Mouse (Mus musculus) adrenal gland, postnatal 4 days (tissue): Measurements from ENCODE around the gene G430095P16Rik. TPM values are rescaled to one million over a fixed set of nuclear protein-coding genes. Genes with fewer than 3 reads are reported as not detected.

Experiments
- DNase-seq, 2 experiments: peaks; one replicate each; pipeline ENCODE4 v3.0.0; 2021 to 2022; ENCODE audit warnings: low spot score in 2 of 2, mixed read lengths in 2 of 2
- total RNA-seq, 2 experiments: library from RNA; stranded (reverse); gene quantifications; 2 replicates each; pipeline ENCODE4 v1.2.3; 2021

G430095P16Rik gene
- total RNA-seq, 2 experiments from 2014 or later = 1.2 TPM

GRCm38 (mm10) chr8:84768343-84769095 is 45.7 kb downstream of the G430095P16Rik start:
- DNase-seq = no peak

GRCm38 (mm10) chr8:84769324-84769723 is 46.5 kb downstream of the G430095P16Rik start:
- no peak for DNase-seq

- DNase-seq = no peak
These were observed 47.5 kb downstream of the G430095P16Rik start for GRCm38 (mm10) chr8:84770100-84770953.

- no peak for DNase-seq
These were observed 48.3 kb downstream of the G430095P16Rik start for GRCm38 (mm10) chr8:84771000-84771687.

DNA sequence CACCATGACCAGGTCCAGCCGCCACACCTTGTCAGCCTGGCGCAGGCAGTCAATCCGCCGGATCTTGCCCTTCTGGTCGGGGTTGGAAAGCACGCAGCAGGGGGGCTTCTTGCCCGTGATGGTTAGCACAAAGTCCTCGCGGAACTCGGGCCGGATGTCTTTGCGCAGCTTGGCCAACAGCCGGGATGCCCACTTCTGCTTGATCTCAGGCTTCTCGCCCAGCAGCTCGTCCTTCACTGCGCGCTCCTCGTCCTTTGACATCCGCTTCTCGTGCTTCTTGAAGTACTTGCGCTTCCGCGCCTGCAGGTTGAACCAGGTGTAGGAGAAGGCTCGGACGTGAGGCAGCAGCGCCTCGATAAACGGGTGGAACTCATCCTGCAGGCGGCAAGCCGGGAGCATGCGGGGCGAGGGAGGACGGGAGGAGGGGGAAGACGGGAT is 49.2 kb downstream of the G430095P16Rik start:
- DNase-seq = no peak

DNA sequence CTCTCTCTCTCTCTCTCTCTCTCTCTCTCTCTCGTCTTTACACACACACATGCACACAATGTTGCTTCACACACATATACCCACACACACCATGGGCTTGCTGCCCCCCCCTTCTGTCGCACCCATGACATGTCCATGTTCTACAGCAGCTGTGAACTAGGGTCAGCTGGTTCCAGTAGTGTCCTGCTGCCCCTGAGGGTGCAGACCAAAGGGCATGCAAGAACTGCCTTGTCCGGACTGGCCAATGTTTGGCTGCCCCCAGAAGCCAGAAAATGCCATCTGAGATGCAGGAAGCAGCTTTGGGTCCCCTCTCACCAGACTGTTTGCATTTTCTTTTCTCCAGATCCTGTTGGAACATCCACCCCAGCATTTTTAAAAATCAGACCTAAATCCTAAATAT is 49.8 kb downstream of the G430095P16Rik start:
- DNase-seq = no peak

DNA sequence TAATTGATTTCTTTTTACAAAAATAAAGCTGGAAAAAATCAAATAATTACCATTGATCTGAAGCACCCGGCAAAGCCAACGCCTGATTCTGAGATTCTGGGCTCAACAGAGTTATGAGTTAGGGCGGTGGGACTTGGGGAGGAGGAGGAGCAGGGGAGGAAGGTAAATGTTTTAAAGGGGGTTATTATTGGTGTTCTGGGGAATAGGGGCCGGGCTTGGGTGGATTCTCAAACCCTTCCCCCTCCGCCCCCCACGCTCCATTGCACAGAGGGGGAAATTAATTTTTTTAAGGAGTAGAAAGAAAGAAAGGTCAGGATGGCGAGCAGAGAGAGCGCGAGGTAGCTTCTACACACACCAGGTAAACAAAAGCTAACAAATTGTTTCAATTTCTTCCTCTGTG is 50.5 kb downstream of the G430095P16Rik start:
- no peak for DNase-seq

GRCm38 (mm10) chr8:84773833-84774232 is 51.0 kb downstream of the G430095P16Rik start:
- DNase-seq = no peak

DNA sequence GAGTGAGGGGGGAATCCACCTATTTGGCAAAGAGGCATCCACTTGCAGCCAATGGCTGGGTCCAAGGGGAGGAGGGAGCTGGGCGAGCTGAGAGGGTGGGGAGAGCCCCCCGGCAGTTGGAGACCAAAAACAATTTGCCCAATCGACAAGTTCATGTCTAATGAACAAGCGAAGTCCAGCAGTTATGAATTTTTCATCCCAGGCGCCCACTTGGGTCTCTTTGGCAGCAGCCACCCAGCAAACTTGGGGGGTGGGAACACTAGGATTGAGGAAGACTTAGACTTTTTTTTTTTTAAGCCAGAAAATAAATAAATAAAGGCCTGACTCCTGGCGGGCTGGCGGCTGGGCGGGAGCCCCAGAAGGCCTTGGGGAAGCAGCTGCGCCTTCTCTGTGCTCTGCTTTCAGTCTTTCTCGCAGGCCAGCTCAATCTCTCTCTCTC is 51.7 kb downstream of the G430095P16Rik start:
- DNase-seq = no peak

GRCm38 (mm10) chr8:84775105-84775591 is 52.3 kb downstream of the G430095P16Rik start:
- DNase-seq = no peak

- no peak for DNase-seq
These were observed 52.9 kb downstream of the G430095P16Rik start for GRCm38 (mm10) chr8:84775621-84776113.

Other genes with a start within 250 kb of the G430095P16Rik start
- 10 to 100 TPM; 35.1 to 35.3 TPM for gene Ier2, start 60.2 kb upstream of the G430095P16Rik start, total RNA-seq
- 100 to 1,000 TPM; 122 to 124 TPM for gene Trmt1, start 36.7 kb upstream of the G430095P16Rik start, total RNA-seq
- 10 to 100 TPM; 88.9 to 89.0 TPM for gene Nacc1, start 35.1 kb upstream of the G430095P16Rik start, total RNA-seq
- gene Lyl1, start 21.6 kb upstream of the G430095P16Rik start, total RNA-seq = 1 to 10 TPM; 6.5 to 7.2 TPM
- gene Nfix, start 77.3 kb downstream of the G430095P16Rik start, total RNA-seq = 100 to 1,000 TPM; 134 to 137 TPM
- 1 to 10 TPM; 5.7 to 6.7 TPM for gene Dand5, start 99.8 kb downstream of the G430095P16Rik start, total RNA-seq
- gene Gadd45gip1, start 108.5 kb downstream of the G430095P16Rik start, total RNA-seq = 10 to 100 TPM; 46.9 to 48.0 TPM
- gene Rad23a, start 117.7 kb downstream of the G430095P16Rik start, total RNA-seq = 10 to 100 TPM; 86.4 to 93.8 TPM
- 100 to 1,000 TPM; 480 to 531 TPM for gene Calr, start 123.9 kb downstream of the G430095P16Rik start, total RNA-seq
- 10 to 100 TPM; 61.0 to 63.6 TPM for gene Farsa, start 134.0 kb downstream of the G430095P16Rik start, total RNA-seq
- 10 to 100 TPM; 20.0 to 22.5 TPM for gene Syce2, start 149.1 kb downstream of the G430095P16Rik start, total RNA-seq
- gene Gcdh, start 170.9 kb downstream of the G430095P16Rik start, total RNA-seq = 10 to 100 TPM; 55.0 to 56.0 TPM
- gene Klf1, start 178.9 kb downstream of the G430095P16Rik start, total RNA-seq = 1 to 10 TPM; 2.7 to 6.8 TPM
- 10 to 100 TPM; 10.4 to 11.5 TPM for gene Dnase2a, start 185.6 kb downstream of the G430095P16Rik start, total RNA-seq
- 1 to 10 TPM; 8.3 to 8.5 TPM for gene Mast1, start 214.4 kb downstream of the G430095P16Rik start, total RNA-seq
- under 1 TPM; 0.23 to 0.31 TPM for gene Rtbdn, start 224.0 kb downstream of the G430095P16Rik start, total RNA-seq
- gene Gm49661, start 246.4 kb downstream of the G430095P16Rik start, total RNA-seq = not detected
- 100 to 1,000 TPM; 617 to 655 TPM for gene Prdx2, start 246.6 kb downstream of the G430095P16Rik start, total RNA-seq
- gene Rnaseh2a, start 246.8 kb downstream of the G430095P16Rik start, total RNA-seq = 100 to 1,000 TPM; 122 to 138 TPM